Mouse (Mus musculus) small intestine, adult 2 months (tissue): Measurements from ENCODE around the gene Oas1c.

Source experiments
- CTCF ChIP-seq: fragments of 200-500 bp; IDR thresholded peaks from 2 replicates; pipeline ENCODE4 v1.5.1; 2012; ENCODE audit warnings: low read depth, mild to moderate bottlenecking, control low read depth, inconsistent platforms, low read length, moderate library complexity, mixed read lengths; ENCODE audit not compliant: insufficient replicate concordance, insufficient read length; ENCODE audit errors: extremely low read depth
- POLR2A ChIP-seq: fragments of 200-500 bp; IDR thresholded peaks from 2 replicates; pipeline ENCODE4 v1.6.1; 2012; ENCODE audit warnings: low read depth, mild to moderate bottlenecking, control low read depth, inconsistent platforms, low read length, moderate library complexity

DNA sequence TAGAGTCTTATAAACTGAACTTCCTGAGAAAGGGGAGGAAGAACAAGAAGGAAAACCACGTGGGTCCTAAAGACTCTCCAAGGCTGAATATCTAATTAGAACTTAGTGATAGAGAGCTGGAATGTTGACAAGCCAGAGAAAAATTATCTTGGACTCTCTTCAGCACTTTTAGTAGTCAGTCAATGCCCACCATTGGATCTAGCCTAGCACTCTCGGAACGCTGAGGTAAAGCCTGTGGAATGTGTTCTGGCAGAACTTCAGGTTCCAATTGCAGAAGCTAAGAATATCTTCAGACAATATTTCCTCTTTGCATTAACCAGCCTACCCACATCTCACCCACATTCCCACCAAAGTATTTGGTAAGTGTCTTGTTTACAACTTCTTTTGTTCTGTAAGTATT, 32.4 kb downstream of the Oas1c start:
- TF ChIP-seq CTCF (no peak), POLR2A (no peak)
